Mouse (Mus musculus) forebrain, embryonic 10.5 days (tissue): ENCODE measurements around the gene Cwc22. TPM values are rescaled to one million over a fixed set of nuclear protein-coding genes. Genes with fewer than 3 reads are reported as not detected.
A peak's percentile ranks its signal among the peaks of the same experiment; 100 is the strongest.

Experiments used
- DNase-seq: peaks from one replicate; pipeline ENCODE4 v3.0.0-alpha.2; 2017; ENCODE audit warnings: low spot score; ENCODE audit errors: extremely low spot score
- H3K27ac ChIP-seq: fragments of 300-500 bp; sonication (generic); 2 replicates; pipeline ENCODE4 v1.5.1; 2016; ENCODE audit warnings: mild to moderate bottlenecking
- H3K27me3 ChIP-seq: fragments of 300-500 bp; sonication (generic); 2 replicates; pipeline ENCODE4 v1.6.1; 2016; ENCODE audit warnings: mild to moderate bottlenecking; ENCODE audit not compliant: poor library complexity, severe bottlenecking
- H3K36me3 ChIP-seq: fragments of 300-500 bp; sonication (generic); replicated peaks from 2 replicates; pipeline ENCODE4 v1.6.1; 2016; ENCODE audit warnings: mild to moderate bottlenecking, moderate library complexity
- H3K4me1 ChIP-seq: fragments of 300-500 bp; sonication (generic); 2 replicates; pipeline ENCODE4 v1.6.1; 2016
- H3K4me3 ChIP-seq: fragments of 300-500 bp; sonication (generic); 2 replicates; pipeline ENCODE4 v1.5.1; 2016; ENCODE audit warnings: mild to moderate bottlenecking, moderate library complexity
- H3K9me3 ChIP-seq: fragments of 300-500 bp; sonication (generic); 2 replicates; pipeline ENCODE4 v1.6.1; 2016; ENCODE audit warnings: mild to moderate bottlenecking, moderate library complexity
- WGBS: fragments of 180-500 bp; shearing (Covaris S2); methylation state at CpG from one replicate; pipeline ENCODE4 v1.1.7; 2016; 5-methylcytosine and 5-hydroxymethylcytosine counted together
- polyA plus RNA-seq: library from polyadenylated mRNA; unstranded; fragments of >200 nt; fragmentation: Nextera tagmentation; extraction: Ambion mirVana; gene quantifications from 2 replicates; pipeline ENCODE4 v1.2.1, GENCODE M21; 2016

Gene Cwc22
- polyA plus RNA-seq, result 41.4 and 43.1 TPM in 2 replicates

DNA sequence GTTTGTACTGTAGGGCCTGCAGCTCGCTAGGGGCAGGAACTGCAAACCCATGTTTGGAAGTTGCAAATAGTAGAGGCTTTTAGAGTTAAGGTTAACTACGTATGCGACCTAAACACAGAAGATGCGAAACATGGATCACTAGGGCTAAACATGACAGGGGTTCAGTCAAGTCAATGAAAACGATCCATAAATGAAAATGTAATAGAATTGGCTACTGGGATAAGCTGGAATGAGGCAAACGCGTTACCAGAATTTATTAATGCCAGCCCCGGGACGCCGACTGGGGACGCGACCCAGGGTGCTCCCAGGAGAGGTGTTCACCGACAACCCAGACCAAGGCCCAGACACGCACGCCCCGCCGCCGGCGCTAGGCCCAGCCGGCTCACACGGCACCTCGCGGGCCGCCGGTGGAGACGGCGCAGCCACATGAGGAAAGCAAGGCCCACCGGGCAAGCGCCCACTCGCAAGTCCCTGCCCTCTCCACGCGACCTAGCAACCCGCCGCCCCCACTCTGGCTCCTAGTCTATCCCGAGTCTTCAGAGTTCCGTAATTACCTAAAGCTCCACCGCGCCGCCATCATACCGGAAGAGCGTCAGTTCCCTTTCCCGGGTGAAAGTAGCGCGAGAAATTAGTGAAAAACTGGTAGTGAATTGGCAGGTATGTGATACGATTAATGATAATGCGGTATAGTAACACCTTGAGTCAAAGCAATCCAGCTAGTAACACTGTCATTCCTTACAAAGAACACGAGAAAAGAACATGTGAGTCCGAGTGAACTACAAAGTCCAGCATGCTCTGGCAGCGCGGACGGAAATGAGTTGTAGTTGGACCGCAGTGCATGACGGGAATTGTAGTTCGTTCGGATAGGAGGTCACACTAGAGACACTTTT, at the start of gene Cwc22:
Cwc22 (minus strand) TSS at position 780 of the 890 bp plus-strand sequence.
- Histone ChIP-seq H3K36me3 (peaks cover 8% of the 10 kb centered on the region), H3K4me1 (peaks cover 9% of the 10 kb centered on the region), H3K27me3 (no peaks in the 10 kb centered on the region), H3K4me3 (peak within 1 kb of the TSS; percentile 76), H3K9me3 (no peaks in the 10 kb centered on the region), H3K27ac (peak within 1 kb of the TSS; percentile 94)
- WGBS, result under 1% methylated on average over 55 of the region's 55 CpGs
- DNase-seq, result peak; percentile 85

DNA sequence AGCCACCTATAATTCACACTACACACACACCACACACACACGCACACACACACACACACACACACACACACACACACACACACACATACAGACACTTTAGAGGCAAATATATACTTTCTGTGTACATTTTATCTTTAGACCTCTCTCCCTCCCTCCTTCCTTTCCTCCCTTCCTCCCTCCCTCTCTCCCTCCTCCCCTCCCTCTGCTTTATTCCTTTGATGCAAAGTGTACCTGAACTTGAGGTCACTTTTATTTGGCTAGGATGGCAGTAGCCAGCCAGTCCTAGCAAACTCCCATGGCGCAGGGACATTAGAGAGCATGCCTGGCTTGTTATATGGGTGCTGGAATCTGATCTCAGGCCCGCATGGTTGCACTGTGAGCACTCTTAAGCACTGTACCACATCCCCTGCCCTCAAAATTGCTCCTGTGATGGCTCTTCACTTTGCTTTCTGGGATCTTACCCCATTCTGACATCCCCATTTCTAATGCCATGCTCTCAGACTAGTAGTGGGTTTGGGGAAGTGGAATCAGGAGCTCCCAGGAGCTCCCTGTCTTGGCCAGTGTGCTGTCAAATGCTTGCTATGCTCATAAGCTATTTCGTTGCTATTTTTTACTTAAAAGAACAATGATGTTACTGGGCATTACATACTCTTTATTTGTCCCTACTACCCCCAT, 47.7 kb upstream of the Cwc22 start:
- Histone ChIP-seq H3K27ac (no peak overlapping the region), H3K4me1 (no peaks in the 10 kb centered on the region), H3K36me3 (no peaks in the 10 kb centered on the region), H3K9me3 (no peaks in the 10 kb centered on the region), H3K4me3 (no peak overlapping the region), H3K27me3 (no peaks in the 10 kb centered on the region)
- WGBS, result 82% methylated on average over 4 of the region's 4 CpGs
- no peak for DNase-seq

DNA sequence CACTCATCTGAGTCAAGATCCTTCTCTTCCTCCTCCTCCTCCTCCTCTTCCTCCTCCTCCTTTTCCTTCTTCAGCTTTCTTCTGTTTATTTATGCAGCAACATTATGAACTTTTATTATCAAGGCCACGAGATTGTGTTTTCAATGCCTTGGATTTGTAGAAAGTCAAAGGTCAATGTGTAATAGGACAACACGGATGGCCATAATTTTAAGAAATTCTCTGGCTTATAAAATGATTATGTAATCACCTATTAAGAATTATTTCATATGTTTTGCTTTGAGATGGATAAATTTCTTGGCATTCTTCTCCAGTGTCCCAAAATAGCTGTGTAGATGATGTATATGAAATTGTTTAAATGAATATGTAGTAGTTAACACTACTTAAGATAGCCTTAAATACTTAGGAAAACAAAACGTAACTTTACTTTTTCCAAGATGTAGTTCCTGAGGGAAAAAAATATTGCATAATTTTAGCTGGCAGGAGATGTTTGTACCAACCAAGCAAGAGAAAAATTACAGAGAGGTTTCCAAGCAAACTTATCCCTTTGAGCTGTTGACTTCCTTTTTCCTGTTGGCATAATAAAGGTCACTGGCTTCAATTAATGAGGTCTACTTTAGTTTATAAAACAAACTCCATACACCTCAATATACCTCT, 46.9 kb upstream of the Cwc22 start:
- DNase-seq, result no peak
- no peaks in the 10 kb centered on the region for H3K36me3 ChIP-seq
- H3K27ac ChIP-seq, result no peak overlapping the region
- H3K4me1 ChIP-seq, result no peaks in the 10 kb centered on the region
- no peaks in the 10 kb centered on the region for H3K9me3 ChIP-seq
- H3K27me3 ChIP-seq, result no peaks in the 10 kb centered on the region
- H3K4me3 ChIP-seq, result no peak overlapping the region
- 92% methylated on average over 3 of the region's 3 CpGs for WGBS

DNA sequence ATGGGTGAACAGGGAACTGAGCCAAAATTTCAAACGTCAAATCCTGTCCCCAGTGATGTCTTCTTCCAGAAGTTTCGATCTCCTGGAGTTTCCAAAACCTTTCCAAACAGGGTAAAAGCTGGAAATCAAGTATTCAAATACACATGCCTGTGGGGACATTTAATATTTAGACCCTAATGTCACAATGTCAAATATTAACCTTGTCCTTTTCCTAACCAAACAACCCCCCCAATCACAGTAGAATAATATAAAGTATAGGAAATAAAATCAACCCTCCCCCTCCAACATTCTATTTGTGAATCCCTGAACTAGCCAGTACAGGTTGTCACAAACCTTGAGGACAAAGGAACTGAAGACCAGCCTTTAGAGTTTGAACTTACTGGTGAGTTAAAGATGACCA, 44.6 kb upstream of the Cwc22 start:
- Histone ChIP-seq H3K4me1 (no peaks in the 10 kb centered on the region), H3K27me3 (no peaks in the 10 kb centered on the region), H3K4me3 (no peak overlapping the region), H3K9me3 (no peaks in the 10 kb centered on the region), H3K36me3 (no peaks in the 10 kb centered on the region), H3K27ac (no peak overlapping the region)
- WGBS, result 71% methylated on average over 2 of the region's 2 CpGs
- DNase-seq, result no peak

DNA sequence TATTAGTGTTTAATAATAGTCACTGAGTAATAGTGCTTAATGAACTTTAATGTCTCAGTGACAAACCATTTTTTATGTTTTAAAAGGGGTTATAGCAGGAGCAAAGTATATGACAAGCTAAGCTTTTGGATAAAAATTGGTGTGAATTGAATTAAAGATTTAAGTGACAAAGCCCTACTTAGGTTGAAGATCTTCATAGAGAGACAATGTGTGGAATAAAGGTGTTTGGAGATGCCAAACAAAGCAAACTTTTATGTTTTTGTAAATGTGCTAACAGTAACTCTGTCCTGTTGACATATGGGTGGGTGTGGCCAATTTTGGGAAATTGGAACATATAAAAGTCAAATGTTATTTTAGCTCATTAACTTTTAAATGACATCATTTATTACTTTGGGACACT, 43.9 kb upstream of the Cwc22 start:
- no peak overlapping the region for H3K4me3 ChIP-seq
- H3K4me1 ChIP-seq, result no peaks in the 10 kb centered on the region
- H3K27me3 ChIP-seq, result no peaks in the 10 kb centered on the region
- no peak overlapping the region for H3K27ac ChIP-seq
- no peaks in the 10 kb centered on the region for H3K9me3 ChIP-seq
- H3K36me3 ChIP-seq, result no peaks in the 10 kb centered on the region
- no peak for DNase-seq

DNA sequence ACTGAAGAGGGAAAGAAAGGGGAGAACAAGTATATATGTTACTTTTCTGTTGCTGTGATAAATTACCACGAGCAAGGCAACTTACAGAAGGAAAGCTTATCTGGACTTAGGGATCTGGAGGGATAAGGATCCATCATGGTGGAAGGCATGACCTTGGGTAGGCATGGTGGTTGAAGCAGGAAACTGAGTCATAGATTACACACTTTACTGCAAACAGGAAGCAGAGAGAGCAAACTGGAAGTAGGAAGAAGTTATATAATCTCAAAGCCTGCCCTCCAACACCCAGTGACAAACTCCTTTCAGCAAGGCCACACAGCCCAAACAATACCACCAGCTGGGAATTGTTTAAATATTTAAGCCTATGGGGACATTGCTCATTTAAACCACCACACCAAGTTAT, 43.2 kb upstream of the Cwc22 start:
- H3K27ac ChIP-seq, result no peak overlapping the region
- DNase-seq, result no peak
- H3K4me3 ChIP-seq, result no peak overlapping the region
- no peaks in the 10 kb centered on the region for H3K27me3 ChIP-seq
- no peaks in the 10 kb centered on the region for H3K4me1 ChIP-seq
- H3K36me3 ChIP-seq, result no peaks in the 10 kb centered on the region
- H3K9me3 ChIP-seq, result no peaks in the 10 kb centered on the region
- 79% methylated on average over 1 of the region's 1 CpGs for WGBS

DNA sequence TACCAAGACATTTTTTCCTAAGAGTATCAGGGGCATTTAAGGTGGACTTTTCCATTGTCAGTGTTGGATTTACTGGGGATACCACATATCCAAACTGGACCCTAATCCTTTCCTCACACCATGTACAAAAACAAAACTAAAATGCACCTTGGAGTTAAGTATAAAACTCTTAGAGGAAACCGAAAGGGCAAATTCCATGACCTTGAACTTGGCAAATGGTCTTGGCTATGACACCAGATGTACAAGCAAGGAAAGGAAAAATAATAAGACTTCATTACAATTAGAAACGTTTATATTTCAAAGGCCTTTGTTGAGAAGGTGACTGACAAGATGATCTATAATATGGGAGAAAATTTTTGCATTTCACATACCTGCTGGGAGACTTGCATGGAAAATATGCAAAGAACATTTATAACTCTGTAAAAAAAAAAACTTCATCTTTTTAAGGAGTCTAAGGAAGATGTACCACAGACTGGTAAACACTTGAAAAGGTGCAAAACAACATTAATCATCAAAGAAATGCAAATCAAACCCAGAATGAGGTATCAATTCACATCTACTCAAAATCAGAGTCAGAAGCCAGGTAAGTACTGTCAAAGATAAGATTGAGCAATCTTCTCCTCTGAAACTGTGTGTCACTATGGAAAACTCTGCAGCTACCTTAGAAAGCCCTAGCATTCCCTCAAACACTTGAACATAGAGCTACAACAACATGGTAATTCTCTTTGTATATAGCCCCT, 40.0 kb upstream of the Cwc22 start:
- Histone ChIP-seq H3K9me3 (peaks cover 6% of the 10 kb centered on the region; the same call in 1 of the 2 replicates), H3K27ac (no peak overlapping the region), H3K4me1 (no peaks in the 10 kb centered on the region), H3K4me3 (no peak overlapping the region), H3K36me3 (no peaks in the 10 kb centered on the region), H3K27me3 (no peaks in the 10 kb centered on the region)
- 81% methylated on average over 2 of the region's 2 CpGs for WGBS
- no peak for DNase-seq

DNA sequence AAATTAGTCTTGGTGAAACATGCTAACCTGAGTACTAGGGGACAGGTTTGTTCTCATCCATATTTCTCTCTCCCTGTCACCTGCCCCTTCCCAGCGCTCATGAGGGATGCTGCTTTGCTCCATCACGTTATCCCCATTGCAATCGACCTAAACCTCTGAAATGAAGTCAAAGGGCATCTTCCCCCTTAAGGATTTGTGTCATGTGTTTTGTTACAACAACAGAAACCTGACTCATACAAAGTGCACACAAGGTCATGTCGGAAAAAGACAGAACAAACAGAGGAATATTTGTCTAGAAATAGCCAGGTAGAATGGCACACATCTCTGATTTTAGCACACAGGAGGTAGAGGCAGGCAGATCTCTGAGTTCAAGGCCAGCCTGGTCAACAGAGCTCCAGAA, 38.0 kb upstream of the Cwc22 start:
- H3K27me3 ChIP-seq, result no peaks in the 10 kb centered on the region
- DNase-seq, result no peak
- peaks cover 6% of the 10 kb centered on the region; the same call in 1 of the 2 replicates for H3K9me3 ChIP-seq
- H3K27ac ChIP-seq, result no peak overlapping the region
- WGBS, result 83% methylated on average over 4 of the region's 4 CpGs
- no peaks in the 10 kb centered on the region for H3K4me1 ChIP-seq
- no peaks in the 10 kb centered on the region for H3K36me3 ChIP-seq
- H3K4me3 ChIP-seq, result no peak overlapping the region

DNA sequence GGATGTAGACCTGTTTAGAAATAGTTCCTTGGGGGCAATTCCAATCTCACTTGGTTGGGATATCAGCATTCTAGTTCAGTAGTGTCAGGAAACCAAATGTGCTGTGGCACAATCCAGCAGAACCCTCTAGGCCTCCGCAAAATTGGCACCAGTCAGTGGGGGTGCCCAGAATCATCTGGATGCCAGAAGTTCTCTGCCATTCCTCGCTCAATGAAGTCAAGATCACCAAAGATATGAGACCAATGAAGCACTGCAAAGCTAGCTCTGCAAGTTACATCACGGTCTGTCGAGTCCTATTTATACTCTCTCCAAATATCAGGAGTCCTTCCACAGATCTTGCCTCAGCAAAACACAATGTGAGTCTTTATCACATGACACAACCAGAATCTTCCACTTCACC, 35.7 kb upstream of the Cwc22 start:
- Histone ChIP-seq H3K4me1 (no peaks in the 10 kb centered on the region), H3K27me3 (no peaks in the 10 kb centered on the region), H3K4me3 (no peak overlapping the region), H3K36me3 (no peaks in the 10 kb centered on the region), H3K9me3 (peaks cover 15% of the 10 kb centered on the region; the same call in 1 of the 2 replicates), H3K27ac (no peak overlapping the region)
- no peak for DNase-seq
- 91% methylated on average over 4 of the region's 4 CpGs for WGBS

DNA sequence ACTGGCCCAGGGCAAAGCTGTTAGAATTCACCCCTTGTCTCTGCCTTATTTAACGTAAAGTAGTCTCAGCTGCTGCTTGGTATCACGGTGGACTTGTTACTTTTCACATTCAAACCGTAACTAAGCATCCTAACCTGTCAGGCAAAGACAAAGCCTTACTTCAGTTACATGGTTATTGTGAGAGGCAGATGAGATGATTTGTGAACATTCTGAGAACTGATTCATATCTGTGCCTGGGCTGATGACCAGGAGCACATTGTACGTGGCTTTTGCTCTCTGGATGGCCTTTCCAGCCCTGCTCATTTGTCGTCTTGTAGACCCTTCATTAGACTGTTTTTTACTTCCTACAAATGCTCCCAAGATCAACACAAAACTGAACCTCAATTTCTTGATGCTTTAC, 34.5 kb upstream of the Cwc22 start:
- H3K4me3 ChIP-seq, result no peak overlapping the region
- 94% methylated on average over 5 of the region's 5 CpGs for WGBS
- H3K27me3 ChIP-seq, result no peaks in the 10 kb centered on the region
- H3K27ac ChIP-seq, result no peak overlapping the region
- H3K9me3 ChIP-seq, result peaks cover 17% of the 10 kb centered on the region; the same call in 1 of the 2 replicates
- no peaks in the 10 kb centered on the region for H3K4me1 ChIP-seq
- DNase-seq, result no peak
- H3K36me3 ChIP-seq, result no peaks in the 10 kb centered on the region

DNA sequence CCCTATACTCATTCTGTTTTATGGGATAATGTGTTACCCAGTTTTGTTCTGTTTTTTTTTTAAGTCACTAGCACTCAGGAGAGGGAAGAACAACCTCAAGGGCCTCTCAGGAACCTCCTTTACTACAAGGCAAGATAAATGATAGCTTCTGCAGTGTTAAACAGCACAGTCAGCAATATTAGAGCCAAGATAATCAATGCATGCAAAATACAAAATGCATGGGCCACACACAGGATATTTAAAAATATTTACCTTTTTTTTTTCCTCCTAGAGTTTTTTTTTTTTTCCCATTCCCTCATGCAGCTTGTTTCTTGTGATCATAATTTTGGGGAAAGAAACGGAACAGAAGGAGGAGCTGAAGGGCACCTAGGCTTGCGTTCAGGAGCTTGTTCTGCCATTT, 33.3 kb upstream of the Cwc22 start:
- Histone ChIP-seq H3K36me3 (no peaks in the 10 kb centered on the region), H3K9me3 (peaks cover 17% of the 10 kb centered on the region; the same call in 1 of the 2 replicates), H3K27me3 (no peaks in the 10 kb centered on the region), H3K27ac (no peak overlapping the region), H3K4me1 (no peaks in the 10 kb centered on the region), H3K4me3 (no peak overlapping the region)
- no peak for DNase-seq
- 95% methylated on average over 2 of the region's 2 CpGs for WGBS

DNA sequence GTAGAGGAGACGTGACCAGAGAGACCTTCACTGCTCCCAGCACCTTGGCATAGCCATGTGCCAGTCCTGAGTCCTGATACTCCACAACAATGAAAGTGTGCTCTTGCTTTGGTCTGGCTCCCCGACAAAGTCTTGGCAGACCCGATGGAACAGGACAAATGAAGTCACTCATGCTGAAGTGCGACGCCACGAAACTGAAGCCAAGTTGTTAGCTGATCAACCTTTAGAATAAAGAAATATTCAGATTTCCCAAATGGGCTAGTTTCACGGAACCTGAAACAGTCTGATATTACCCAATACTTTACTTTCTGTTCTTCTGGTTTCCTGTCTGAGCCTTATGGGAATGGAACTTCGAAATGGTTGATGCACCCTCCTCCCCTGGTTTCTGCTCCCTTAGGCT, 32.9 kb upstream of the Cwc22 start:
- Histone ChIP-seq H3K36me3 (no peaks in the 10 kb centered on the region), H3K9me3 (peaks cover 17% of the 10 kb centered on the region; the same call in 1 of the 2 replicates), H3K27ac (no peak overlapping the region), H3K4me3 (no peak overlapping the region), H3K4me1 (no peaks in the 10 kb centered on the region), H3K27me3 (no peaks in the 10 kb centered on the region)
- DNase-seq, result no peak
- 89% methylated on average over 8 of the region's 8 CpGs for WGBS
